Mouse (Mus musculus) cerebellum, adult 2 months (tissue): ENCODE measurements around the gene Mrtfa. TPM values are rescaled to one million over a fixed set of nuclear protein-coding genes. Genes with fewer than 3 reads are reported as not detected.

Experiments
- DNase-seq, 2 experiments: peaks; one replicate each; pipeline ENCODE4 v3.0.0; 2021
- H3K27ac ChIP-seq: fragments of 200-500 bp; 2 replicates; pipeline ENCODE4 v1.5.1; 2012; ENCODE audit warnings: low read length, control low read depth, inconsistent platforms; ENCODE audit not compliant: insufficient read depth
- H3K27me3 ChIP-seq: fragments of 200-500 bp; 2 replicates; pipeline ENCODE4 v1.6.1; 2012; ENCODE audit warnings: inconsistent platforms, mild to moderate bottlenecking, low read length, moderate library complexity; ENCODE audit not compliant: control insufficient read depth, insufficient read depth
- H3K4me1 ChIP-seq: fragments of 200-500 bp; 2 replicates; pipeline ENCODE4 v1.6.1; 2011; ENCODE audit warnings: low read length; ENCODE audit not compliant: control insufficient read depth, insufficient read depth
- H3K4me3 ChIP-seq: fragments of 200-500 bp; replicated peaks from 2 replicates; pipeline ENCODE3; 2011; ENCODE audit warnings: mild to moderate bottlenecking, low read depth, low read length, control low read depth; ENCODE audit not compliant: insufficient read depth
- CTCF ChIP-seq: fragments of 200-500 bp; IDR thresholded peaks from 2 replicates; pipeline ENCODE4 v1.5.1; 2011; ENCODE audit warnings: low read depth, mild to moderate bottlenecking, control low read depth, low read length, moderate library complexity, borderline replicate concordance; ENCODE audit not compliant: insufficient read depth
- POLR2A ChIP-seq: fragments of 200-500 bp; IDR thresholded peaks from 2 replicates; pipeline ENCODE4 v1.6.1; 2011; ENCODE audit warnings: low read length, control low read depth, borderline replicate concordance; ENCODE audit not compliant: insufficient read depth
- WGBS: fragments of 180-500 bp; shearing (Covaris S2); methylation state at CpG from one replicate; pipeline ENCODE4 v1.1.7; 2018; 5-methylcytosine and 5-hydroxymethylcytosine counted together
- polyA plus RNA-seq: library from polyadenylated mRNA; depleted of rRNA; stranded (reverse); fragments of >200 nt; gene quantifications from 2 replicates; pipeline ENCODE4 v1.2.3, GENCODE M21; 2012

Mrtfa gene
- polyA plus RNA-seq, 1 experiment: 20.0 TPM

GRCm38 (mm10) chr15:81032941-81033629 lies 157.5 kb downstream of the Mrtfa start:
- TF ChIP-seq POLR2A (no peak), CTCF (no peak)
- no peaks in the 10 kb centered on the region for H3K27me3 ChIP-seq
- WGBS: 73% methylated on average over 9 of the region's 9 CpGs
- no peak overlapping the region for H3K4me3 ChIP-seq
- DNase-seq: no peak
- H3K4me1 ChIP-seq: peaks cover 9% of the 10 kb centered on the region
- no peak overlapping the region for H3K27ac ChIP-seq

DNA sequence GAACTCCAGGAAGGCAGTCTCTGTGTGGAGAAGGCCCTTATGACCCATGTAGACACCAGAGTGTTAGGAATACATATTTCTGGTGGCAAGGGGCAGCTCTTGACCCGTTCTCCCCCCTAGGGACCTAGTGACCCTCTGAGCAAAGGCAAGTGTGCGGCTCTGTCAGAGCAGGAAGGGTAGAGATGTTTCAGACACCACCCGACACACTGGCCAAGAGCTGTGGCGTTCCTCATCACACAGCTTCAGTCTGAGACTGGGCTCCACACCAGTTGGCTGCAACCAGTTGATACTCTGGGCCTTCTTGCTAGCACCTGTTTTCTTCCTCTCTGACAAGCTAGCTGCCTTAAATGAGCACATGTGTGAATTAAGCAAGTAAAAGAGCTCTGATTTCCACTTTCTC lies 158.9 kb downstream of the Mrtfa start:
- peaks cover 15% of the 10 kb centered on the region for H3K4me1 ChIP-seq
- H3K4me3 ChIP-seq: no peak overlapping the region
- peak in 1 of 2 experiments; percentile 8 for DNase-seq
- no peak for TF ChIP-seq POLR2A
- no peak for TF ChIP-seq CTCF
- 69% methylated on average over 4 of the region's 4 CpGs for WGBS
- no peak overlapping the region for H3K27ac ChIP-seq
- H3K27me3 ChIP-seq: no peaks in the 10 kb centered on the region

- WGBS: 63% methylated on average over 10 of the region's 10 CpGs
- TF ChIP-seq CTCF (no peak), POLR2A (no peak)
- no peaks in the 10 kb centered on the region for H3K27me3 ChIP-seq
- peaks cover 15% of the 10 kb centered on the region for H3K4me1 ChIP-seq
- H3K27ac ChIP-seq: no peak overlapping the region
- no peak overlapping the region for H3K4me3 ChIP-seq
- no peak for DNase-seq
Measured at GRCm38 (mm10) chr15:81030891-81031425, 159.6 kb downstream of the Mrtfa start.

DNA sequence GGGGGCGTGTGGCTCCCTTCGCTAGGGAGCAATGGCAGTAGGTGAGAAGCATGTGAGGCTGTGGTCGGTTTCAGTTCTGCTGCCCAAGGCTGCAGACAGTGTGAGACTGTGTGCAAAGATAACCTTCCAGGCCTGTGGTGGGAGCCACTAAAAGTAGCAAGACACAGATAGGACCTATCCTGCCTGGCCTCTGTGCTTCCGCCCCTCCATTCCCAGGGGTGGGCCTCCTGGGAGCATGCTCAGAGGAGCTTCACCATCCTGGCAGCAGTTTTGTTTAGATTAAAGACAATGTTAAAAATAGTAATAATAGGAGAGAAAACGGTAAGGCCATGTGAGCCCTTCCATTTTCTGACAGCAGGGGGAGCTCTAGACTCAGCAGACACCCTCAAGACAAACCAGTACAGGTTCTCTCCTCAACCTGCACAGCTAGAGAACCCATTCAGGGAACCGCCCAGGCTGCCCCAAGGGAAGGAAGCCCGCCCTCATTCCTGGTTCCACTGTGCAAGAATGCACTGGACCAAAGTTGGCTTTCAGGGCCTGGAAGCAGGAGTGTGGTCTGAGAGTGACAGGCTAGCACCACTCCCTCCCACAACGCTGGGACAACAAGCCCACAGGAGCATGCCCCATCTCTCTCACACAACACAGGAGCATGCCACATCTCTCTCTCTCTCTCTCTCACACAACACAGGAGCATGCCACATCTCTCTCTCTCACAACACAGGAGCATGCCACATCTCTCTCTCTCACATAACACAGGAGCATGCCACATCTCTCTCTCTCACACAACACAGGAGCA lies 163.0 kb downstream of the Mrtfa start:
- Histone ChIP-seq H3K27me3 (no peaks in the 10 kb centered on the region), H3K4me1 (peaks cover 6% of the 10 kb centered on the region; the same call in 1 of the 2 replicates), H3K4me3 (no peak overlapping the region), H3K27ac (no peak overlapping the region)
- 41% methylated on average over 8 of the region's 8 CpGs for WGBS
- TF ChIP-seq CTCF (peak; percentile 84), POLR2A (no peak)
- peak; percentile 68 to 84 for DNase-seq

DNA sequence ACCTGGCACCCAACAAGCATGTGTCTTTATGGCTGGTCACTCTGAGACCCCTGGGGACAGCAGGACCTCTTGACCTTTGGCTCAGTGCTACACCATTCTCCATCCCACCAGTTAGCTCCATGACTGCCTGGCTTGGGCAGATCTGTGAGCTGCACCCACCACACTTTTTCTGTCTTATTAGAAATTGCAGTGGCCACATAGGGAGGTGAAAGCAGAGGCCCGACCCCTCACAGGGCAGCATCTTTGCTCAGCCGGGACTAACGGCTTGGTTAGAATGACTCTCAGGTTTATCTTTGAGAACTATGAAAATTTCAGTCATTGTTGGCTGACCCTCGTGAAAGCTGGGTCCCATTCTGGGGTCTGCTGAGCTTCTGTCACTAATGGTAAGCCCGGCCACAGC lies 163.7 kb downstream of the Mrtfa start:
- Histone ChIP-seq H3K4me3 (no peak overlapping the region), H3K27me3 (no peaks in the 10 kb centered on the region), H3K27ac (no peak overlapping the region), H3K4me1 (peaks cover 6% of the 10 kb centered on the region; the same call in 1 of the 2 replicates)
- DNase-seq: no peak
- no peak for TF ChIP-seq CTCF
- TF ChIP-seq POLR2A: no peak
- WGBS: 85% methylated on average over 5 of the region's 5 CpGs

- DNase-seq: no peak
- 90% methylated on average over 9 of the region's 9 CpGs for WGBS
- H3K4me1 ChIP-seq: peaks cover 6% of the 10 kb centered on the region; the same call in 1 of the 2 replicates
- H3K4me3 ChIP-seq: no peak overlapping the region
- TF ChIP-seq CTCF (no peak), POLR2A (no peak)
- H3K27me3 ChIP-seq: no peaks in the 10 kb centered on the region
- H3K27ac ChIP-seq: no peak overlapping the region
Measured at GRCm38 (mm10) chr15:81023842-81024241, 166.7 kb downstream of the Mrtfa start.

- H3K4me3 ChIP-seq: no peak overlapping the region
- peaks cover 2% of the 10 kb centered on the region; the same call in 1 of the 2 replicates for H3K4me1 ChIP-seq
- H3K27ac ChIP-seq: no peak overlapping the region
- no peak for DNase-seq
- H3K27me3 ChIP-seq: no peaks in the 10 kb centered on the region
- TF ChIP-seq POLR2A (no peak), CTCF (no peak)
- WGBS: 82% methylated on average over 7 of the region's 7 CpGs
Measured at GRCm38 (mm10) chr15:81022437-81022836, 168.1 kb downstream of the Mrtfa start.

DNA sequence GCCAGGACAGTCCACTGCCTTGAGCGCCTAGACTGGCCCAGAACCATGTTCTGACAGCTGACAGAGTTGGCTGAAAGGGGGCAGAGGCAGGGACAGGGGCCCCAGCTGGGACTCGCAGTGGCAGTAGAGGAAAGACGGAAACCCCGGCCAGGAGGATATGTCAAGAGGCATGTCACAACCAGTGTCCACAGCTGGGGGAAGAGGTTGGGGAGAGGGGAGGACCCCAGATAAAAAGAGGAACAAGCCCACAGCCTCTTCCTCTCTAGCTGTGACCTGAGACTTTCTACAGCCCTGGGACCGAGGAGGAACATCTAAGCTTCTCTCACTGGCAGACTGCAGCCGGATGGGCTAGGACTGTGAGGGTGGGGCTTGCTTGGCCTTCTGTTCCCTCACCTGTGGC lies 169.2 kb downstream of the Mrtfa start:
- WGBS: 78% methylated on average over 6 of the region's 6 CpGs
- Histone ChIP-seq H3K27me3 (no peaks in the 10 kb centered on the region), H3K27ac (no peak overlapping the region), H3K4me3 (no peak overlapping the region), H3K4me1 (no peaks in the 10 kb centered on the region)
- no peak for DNase-seq
- no peak for TF ChIP-seq POLR2A
- TF ChIP-seq CTCF: no peak
